Mouse (Mus musculus) embryo, embryonic 9.5 days (tissue): Measurements from ENCODE around the gene Smyd2.

Experiments used
- DNase-seq: peaks from one replicate; pipeline ENCODE4 v3.0.0-alpha.2; 2017; ENCODE audit errors: extremely low spot score

Smyd2 gene

DNA sequence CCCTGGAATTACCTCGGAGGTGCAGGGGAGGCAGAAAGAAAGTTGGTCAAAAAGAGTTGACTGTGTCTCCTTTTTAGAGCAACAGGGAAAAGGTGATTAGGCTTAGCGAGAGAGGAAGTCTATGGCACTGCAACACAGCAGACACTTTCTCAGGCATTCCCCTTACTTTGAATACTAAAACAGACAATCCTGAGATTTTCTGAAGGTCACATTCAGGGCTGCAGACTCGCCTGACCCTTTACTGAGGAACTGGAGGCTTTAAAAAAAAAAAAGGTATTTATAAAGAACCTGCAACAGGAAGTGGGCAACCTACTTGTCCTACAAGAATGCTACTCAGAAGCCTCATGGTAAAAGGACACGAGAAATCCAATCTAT lies 5.0 kb downstream of the Smyd2 start:
- no peak for DNase-seq

DNA sequence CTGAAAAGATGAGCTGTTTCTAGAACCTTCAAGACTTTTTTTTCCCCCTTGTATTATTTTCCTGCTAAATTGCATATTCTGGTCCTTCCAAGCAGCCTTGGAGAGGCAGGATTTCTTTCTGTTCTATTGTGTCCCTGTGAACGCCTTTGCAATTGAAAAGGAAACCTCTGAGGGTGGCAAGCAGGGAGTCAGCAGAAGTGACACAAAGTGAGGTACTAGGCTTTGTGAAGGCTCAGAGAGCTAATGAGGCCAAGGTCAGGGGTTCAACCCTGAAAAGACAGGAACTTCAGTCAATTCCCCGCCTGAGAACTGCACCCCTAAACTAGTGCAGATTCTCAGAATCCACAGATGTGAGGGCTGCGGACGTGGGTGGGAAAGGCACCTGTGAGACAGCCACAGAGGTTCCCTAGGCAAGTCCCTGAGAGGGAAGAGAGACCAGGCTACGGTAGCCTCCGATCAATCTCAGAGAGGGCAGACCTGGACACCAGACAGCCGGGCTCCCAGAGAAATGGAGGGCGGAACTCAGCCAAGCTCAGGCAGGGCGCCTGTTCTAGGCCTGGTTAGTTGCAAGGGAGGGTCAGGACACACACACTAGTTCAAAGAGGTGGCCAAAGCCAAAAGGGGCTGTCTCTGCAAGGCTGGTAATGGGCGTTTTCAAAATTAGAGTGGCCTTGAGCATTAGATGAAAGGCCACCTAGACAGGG lies 5.6 kb downstream of the Smyd2 start:
- no peak for DNase-seq

DNA sequence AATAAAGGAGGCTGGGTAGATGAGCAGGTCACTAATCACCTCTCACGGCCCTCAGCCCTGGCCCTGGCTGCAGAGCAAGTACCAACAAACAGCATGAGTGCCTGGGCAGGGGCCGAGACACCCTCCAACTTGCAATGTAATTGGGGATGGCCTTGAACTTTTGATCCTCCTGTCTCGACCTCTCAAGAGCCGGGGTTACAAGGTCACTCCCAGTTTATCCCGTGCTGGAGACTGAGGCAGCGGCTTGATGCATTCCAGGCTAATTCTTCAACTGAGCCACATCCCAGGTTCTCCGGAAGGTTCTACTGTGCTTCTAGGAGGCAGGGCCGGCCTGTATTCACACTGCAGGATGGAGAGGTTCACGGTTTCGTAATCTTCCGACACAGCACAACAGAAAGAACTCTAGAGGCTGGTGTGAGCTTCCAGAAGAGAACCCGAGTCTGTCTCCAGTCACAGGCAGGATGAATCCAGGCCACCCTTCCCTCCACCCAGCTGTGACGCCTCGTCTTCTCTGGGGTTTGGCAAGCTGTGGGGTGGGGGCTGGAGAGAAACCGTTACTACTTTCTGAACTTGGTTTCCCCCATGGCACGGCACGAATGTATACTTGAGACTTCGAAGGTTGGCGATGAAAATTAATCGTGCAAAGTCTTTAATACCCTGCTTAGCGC lies 8.9 kb downstream of the Smyd2 start:
- no peak for DNase-seq

DNA sequence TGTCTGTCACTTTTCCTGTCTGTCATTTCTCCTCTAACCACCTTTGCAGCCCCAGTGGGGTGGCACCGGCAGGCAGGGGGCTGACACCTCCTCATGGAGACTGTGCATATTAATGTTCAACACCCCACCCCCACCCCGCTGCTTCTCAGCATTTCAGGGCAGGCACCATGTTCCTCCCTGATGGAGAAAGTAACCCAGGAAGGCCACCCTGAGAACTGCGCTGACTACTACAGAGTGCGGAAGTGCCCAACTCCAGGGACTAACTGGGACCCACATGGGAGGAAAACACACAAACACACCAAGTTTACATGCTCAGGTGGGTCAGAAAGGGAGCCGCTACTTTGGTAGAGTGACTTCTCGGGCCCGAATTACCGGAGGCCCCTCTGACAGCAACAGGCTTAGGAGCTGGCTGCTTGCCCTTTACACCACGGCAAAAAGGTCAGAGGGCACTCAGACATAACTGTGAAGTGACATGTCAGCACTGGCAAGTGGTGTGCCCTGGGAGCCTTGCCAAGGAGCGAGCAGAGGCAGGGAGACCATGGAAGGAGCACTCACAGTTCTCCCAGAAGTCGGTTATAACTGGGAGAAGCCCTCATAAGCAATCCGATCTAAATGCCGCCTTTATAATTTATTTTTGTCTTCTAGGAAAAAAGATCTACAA lies 11.3 kb downstream of the Smyd2 start:
- DNase-seq = no peak

DNA sequence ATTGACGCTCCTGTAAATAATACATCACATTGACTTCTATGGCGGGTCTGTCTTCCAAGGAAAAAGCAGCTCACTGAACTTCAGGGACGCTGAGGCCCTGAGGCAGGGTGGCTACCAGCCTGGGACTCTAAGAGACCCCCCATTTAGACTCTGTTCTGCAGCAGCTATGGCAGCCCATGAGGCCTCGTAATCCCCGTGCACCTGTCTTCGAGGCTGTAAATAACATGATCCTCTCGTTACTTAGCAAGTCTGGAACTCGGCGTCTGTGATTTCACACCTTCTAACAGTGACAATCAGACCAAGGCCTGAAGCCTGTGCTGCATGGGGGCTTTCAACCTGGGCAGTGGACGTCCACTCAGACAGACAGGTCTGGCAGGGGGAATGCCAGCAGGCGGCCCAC lies 19.0 kb downstream of the Smyd2 start:
- DNase-seq = no peak

DNA sequence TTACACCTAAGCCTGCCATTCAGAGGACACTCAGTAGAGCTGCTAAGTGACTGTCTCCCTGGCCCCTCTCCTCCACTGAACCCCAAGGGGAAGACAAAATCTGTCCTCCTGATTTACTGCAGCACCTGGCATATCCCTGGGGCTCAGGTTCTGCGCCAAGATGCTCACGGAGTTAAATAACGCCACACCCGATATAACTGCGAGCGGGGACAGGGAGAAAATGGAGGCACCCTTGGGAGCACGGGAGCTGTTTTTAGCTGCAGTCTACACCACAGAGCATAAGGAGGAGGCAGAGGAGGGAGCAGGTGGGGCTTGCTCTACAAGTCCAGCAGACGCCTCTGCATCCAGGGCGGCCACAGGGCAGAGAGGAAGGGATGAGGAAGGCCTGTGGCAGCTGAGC lies 19.8 kb downstream of the Smyd2 start:
- no peak for DNase-seq

DNA sequence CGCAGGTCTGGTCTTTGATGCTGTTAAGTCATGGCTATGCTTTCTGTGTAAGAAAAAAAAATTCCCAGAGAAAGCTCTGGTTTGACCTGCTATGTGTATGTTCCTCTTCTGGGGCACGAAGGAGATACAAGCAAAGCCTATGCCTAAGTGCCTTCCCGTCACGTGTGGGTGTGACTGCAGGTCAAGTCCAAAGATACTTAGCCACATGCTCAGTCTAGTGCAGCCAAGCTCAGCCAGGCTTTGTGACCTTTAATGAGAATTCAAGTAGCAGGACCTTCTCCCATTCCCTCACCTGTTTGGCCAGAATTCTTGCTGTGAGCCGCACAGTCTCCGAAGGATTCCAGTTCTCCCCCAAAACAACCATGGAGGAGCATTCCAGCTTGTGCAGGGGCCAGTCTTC lies 22.6 kb downstream of the Smyd2 start:
- no peak for DNase-seq

DNA sequence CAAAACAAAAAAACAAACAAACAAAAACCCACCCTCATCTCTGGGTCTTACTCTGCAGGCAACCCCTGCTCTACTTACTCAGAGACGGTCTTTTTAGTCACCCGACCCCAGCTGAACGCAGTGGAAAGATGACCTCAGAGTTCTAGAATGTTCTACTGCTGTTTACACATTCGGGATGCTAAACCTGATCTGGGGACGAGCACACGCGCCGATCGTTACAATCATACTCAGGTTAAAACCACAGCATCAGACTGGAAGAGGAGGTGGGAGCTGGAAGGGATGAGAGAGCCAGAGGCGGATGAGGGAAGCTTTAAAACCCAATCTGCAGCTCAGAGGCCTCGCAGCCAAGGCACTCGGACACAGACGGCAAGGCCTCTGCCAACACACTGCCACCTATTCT lies 23.5 kb downstream of the Smyd2 start:
- DNase-seq = no peak

DNA sequence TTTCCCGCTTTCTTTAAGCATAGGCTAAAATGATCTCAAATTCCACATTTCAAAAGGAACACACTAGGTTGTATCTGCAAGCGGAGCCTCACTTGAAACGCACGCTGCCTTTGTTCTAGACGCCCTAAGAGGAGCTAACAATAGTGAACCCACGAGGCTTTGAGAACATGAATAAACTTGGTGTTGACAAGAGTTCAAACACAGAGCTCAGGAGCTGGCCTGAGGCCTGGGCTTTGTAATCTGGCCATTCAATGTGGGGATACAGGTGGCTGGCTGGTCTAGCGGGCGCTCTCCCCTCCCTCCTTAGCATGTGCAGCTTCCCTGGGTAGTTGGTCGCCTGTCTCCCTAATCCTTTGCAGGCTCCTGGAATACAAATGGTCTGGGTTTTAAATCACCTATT lies 24.3 kb downstream of the Smyd2 start:
- DNase-seq = no peak

DNA sequence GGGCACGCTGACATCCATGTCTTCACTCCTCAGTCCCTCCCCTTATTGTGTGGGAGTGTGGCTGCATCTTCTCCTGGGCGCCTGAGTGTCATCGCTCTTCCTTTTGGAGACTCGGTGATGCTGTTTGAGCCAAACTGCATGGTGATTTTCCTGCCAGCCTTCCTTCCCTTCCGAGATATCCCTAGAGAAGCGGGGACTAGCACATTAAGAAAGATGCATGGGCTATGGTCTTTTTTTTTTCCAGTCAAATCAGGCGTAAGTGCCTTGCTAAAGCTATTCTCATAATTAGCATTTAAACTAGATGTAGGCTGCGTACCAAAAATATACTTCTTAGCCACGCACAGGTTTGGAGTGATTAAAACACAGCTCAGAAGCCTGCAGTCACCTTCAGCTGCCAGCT lies 28.0 kb downstream of the Smyd2 start:
- no peak for DNase-seq

DNA sequence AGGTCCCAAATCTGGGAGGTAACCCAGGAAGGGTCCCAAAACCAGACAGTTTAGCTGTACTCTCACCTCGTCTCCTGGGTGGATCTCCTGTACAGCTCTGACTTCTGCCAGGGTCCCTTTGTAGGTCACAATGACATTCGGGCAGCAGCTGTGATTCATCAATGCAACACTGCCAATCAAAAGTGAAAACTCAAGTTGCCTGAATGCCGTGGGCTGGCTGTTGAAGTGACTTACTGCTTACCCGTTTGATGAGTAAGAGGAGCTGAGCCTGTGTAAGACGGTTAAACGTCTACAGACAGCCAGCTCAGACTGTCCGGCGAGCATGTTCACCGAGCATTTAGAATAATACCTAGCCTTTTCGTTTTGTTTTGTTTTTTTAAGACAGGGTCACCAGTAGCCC lies 33.4 kb downstream of the Smyd2 start:
- no peak for DNase-seq

DNA sequence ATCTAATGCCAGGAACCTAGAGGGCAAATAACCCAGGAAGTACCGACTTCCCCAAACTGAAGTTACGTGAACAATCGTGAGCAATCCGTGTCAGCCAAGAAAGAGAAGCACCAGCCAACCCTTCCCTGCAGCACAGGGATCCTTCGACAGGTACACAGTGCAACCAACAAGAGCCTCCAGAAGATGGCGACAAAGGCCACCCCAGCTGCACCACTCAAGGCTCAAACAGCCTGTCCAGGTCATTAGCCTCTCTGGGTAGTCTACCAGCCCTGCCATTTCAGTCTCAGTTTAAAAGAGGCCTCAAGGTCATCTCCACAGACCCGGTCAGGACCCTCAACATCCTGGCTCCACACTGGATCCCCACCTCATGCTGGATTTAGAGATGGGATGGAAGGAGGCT lies 34.6 kb downstream of the Smyd2 start:
- DNase-seq = peak; percentile 66

DNA sequence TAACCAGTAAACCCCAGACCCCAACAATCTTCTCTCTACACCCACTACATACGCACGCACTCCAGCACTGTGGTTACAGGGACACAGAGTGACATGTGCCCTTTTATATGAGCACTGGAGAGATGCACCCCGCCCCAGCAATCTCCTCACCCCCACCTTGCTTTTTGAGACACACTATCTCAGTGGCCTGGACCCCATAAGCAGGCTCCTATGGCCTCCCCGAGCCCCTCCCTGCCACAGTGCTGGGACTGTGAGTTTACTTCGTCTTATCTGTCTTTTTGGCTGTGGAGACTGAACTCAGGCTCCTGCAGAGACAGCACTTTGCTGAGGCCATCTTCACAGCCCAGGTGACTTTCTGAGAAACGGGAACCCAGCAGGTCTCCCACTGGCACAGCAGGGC lies 36.2 kb downstream of the Smyd2 start:
- DNase-seq = no peak

DNA sequence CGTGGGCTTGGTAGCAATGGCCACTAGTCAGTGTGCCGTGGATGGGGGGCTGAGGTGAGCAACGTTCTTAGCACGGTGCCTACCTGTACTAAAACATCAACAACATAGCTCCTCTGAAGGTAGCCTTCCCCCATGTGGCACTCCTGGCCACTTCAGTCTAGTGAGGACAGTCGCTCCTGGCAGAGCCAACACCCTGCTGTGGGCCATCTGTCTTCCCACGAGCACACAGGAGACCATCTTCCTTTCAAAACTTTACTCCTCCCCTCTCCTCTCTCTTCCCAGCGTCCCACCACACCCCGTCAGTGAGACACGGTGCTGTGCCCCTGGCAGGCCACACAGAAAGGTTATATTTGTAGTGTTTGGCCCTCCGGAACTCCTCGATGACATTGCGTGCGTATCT lies 37.2 kb downstream of the Smyd2 start:
- DNase-seq = no peak

DNA sequence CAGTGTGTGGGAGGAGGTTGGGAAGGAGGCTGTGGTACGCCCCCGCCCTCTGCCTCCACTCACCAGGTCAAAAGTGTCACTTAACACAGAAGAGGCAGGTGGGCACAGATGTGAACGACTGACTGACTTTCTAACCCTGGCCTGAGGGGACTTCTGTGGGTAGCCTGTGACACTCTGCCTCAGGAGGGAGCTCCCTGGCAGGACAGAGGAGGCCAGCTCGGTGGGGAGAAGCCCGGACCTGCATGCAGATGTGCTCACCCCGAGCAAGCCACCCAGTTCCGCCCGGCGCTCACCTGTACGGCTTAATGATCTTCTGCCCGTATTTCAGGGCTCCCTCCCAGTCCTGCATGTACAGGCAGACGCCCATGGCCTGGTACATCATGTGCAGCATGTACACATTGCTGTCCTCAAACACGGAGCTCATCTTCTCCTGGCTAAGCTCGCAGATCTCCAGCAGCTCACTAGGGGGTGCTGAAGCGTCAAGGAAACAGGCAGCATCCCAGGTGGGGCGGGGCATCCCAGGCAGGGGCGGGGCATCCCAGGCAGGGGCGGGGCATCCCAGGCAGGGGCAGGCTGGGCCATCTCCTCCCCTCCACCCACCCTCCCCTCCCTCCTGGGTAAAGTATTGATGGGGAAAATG lies 38.5 kb downstream of the Smyd2 start:
- peak; percentile 63 for DNase-seq

DNA sequence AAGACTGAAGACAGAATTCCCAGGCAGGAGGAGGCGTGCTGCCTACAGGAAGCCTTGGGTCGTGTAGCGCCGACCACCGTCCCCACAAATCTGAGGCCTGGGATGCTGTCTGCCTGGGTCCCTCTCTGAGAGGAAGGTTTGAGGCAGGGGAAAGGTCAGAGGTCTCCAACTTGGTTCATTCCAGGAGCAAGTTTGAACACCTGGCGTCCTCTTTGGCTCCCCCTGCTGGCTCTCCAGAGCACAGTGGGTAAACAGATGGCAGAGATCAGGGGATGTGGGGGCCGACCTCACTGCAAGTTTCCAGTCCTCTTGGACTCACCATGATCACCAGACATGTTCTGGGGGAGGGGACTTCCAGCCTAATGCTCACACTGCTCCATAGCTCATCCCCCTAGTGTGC lies 39.3 kb downstream of the Smyd2 start:
- peak; percentile 61 for DNase-seq

DNA sequence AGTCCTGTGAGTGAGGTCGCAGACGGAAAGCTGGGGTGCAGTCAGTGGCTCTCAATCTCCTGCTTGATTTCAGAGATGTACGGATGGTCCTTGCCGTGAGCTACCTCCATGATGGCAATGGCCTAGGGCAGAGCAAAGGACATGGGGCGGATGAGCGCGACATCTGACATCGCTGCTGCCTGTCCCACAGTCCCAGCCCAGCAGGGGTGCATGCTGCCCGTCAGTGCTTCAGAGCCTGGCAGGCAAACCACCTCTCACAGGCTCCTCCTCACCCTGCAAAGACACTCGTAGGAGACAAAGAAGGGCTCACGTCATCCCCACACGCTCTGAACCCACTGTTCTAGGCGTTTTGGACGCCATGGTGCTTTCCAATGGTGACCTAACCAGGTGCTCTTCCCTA lies 41.4 kb downstream of the Smyd2 start:
- no peak for DNase-seq

DNA sequence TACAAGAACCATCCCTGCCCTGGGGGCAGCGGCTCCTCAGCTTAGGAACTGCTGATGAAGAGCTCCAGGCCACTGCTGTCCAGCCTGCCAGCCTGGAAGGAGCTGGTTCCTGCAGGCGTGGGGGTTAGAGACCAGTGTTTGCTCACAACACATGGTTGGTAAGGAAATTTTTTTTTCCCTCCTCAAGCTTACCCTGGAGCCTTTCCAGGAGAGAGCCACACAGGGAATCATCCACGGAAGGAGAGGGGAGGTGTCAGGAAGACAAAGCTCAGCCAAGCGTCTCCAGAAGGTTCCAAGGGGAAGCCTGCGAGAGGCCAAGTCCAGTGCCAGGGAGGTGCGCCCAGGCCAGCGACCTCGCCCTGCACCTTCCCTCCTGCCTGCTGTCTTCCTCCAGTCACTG lies 42.2 kb downstream of the Smyd2 start:
- DNase-seq = no peak

DNA sequence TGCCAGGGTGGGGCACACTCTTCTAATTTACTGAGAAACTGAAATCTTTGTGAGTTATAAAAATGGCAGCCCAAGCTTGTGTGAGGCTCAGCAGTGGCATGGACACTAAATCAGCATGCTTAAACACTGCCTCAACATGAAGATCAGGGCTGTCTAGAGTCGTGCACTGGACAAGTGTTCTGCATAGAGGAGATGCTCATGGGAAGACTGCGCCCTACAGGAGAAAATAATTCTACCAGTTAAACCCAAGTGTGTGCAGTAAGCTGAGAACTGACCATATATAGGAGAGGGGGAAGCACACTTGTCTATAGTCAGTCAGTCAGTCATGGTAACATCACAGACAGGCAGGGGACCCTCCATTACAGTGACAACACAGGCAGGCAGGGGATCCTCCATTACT lies 43.0 kb downstream of the Smyd2 start:
- no peak for DNase-seq

DNA sequence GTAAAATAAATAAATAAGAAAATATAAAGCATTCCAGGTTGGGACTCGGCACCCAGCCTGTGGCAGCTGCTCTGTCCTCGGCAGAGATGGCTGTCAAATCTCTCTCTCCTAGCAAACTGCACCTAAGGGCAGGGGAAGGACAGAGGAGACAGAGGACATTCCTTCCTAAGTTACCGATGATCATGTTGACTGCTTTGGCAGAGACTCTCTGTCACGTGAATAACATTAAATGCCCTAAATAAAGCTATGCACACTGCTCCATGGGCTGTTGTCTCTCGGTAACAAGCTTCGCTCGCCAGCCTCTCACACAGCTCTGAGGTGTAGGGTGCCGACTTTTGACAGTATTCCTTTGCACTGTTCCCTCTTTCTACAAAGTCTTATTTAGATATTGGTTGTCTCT lies 46.0 kb downstream of the Smyd2 start:
- DNase-seq = no peak

DNA sequence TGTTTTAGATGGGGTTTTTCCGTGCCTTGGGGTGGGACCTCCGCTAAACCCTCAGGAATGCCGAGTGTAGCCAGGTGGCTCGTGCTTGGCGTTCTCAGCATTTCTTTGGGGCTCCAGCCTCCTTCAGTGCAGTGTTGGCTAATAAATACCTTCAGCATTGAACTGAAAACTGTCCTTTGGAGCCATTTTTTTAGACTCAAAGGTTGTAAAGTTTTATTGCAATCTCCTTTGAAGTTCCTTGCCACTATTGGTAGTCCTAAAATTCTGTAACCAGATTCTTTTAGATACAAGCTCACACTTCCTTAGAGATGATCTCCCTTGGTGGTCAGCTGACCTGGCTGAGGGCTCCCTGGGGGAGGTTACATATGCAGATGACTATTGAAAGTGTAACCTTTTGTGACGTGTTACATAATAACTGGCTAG lies 46.7 kb downstream of the Smyd2 start:
- no peak for DNase-seq

DNA sequence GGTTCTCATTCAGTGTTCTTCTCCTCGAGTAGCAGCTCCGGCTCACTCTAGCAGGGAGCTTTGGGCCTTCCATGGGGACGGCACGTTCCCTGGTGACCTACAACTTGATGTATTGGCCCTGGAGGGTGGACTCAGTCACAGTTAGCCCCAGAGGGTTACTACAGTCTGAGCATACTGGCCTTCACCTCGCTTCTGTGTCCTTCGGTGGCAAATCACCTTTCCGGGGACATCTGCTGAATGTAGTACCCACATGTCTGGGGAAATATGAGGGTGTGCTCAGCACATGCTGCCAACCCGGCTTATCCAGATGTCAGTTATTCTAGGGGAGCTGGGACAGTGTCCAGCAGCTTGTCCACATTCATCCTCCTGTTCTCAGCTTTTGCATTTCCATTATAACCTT lies 48.6 kb downstream of the Smyd2 start:
- DNase-seq = no peak

DNA sequence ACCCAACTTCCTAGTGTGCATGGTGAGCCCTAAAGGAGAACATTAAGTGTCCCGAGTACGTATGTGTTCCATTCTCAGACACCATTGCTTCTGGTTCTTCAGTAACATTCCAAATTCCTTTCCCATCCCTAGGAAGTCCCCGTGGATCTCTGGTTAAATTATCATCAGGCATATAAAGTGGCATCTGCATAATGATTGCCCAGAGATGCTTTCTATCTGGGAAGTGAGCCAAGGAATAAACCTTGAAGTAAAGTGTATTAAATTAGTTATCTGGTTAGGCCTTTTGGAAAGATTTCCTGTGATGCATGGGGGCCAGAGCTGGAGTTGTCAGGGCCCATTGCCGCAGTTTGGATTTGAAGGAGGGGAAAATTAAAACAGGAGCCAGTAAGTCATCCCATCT lies 50.1 kb downstream of the Smyd2 start:
- DNase-seq = no peak
